Mouse (Mus musculus): Measurements from ENCODE around the gene Atoh7. TPM values are rescaled to one million over a fixed set of nuclear protein-coding genes. Genes with fewer than 3 reads are reported as not detected.
"Not testable (repeated sequence)": the region's sequence is repeated elsewhere in the genome, so short reads cannot be mapped to it uniquely, and the experiment has no call there.

The Atoh7 gene
- not detected for total RNA-seq (2021)

DNA sequence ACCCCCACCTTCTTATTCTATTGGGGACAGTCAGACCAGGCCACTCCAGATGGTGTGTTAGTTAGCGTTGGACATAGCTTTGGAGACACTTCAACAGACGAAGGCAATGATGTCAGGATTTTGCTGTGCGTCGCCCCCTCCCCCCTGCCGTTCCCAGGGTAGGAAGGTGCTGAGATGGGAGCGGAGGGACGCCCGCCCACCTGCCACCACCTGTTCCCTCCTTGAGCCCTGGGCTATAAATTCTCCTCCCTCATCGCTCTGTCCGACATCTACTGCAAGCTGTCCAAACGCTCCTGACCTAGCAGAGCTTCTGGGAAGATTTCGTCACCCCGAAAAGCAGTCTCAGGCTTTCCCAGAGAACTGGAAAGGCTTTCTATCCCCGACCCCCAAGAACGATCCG is at the start of gene Atoh7:
Gene Atoh7, plus strand, starts transcription at position 131 of the 400 bp plus-strand sequence.
- intact Hi-C loops (cut with DNase I), result no loop called here
- DNase-seq, result no peak

DNA sequence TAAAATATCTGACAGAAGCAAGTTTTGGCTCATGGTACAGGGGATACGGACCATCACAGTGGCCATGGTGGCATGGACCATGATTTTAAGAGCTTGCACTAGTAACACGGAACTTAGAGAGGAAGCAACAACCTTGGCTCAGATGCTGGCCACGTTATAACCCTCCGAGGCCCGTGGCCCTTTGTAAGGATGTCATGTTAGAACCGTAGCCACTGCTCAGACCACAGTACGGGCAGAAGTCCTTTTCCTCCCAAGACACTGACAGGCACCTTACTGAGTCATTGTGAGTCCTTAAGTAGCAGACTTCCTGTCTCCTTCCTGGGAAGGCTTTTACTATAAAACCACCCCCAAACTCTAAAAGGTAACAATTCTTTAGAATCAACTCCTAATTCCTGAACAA is 48.2 kb upstream of the Atoh7 start:
- DNase-seq, result no peak
- intact Hi-C loops (cut with DNase I), result no loop called here

DNA sequence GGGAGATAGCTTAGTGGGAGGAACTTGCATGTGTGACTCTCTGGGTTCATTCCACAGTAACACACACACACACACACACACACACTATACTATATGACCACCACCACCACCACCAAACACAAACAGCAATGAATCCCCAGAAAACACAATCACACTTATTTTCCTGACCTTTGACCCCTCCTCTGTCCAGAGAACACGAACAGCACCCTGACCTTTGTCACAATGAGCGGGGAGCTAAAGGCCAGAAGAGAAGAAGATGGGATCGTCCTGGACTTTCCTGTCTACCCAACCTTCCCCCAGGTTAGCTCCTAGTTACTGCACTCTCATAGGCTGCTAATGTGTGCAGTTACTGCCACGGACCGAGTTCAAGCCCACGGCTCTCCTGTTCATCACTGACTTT is 47.4 kb upstream of the Atoh7 start:
- no peak for DNase-seq
- intact Hi-C loops (cut with DNase I), result no loop called here

GRCm38 (mm10) chr10:63053007-63053406 is 46.4 kb upstream of the Atoh7 start:
- intact Hi-C loops (cut with DNase I), result no loop called here
- DNase-seq, result no peak

DNA sequence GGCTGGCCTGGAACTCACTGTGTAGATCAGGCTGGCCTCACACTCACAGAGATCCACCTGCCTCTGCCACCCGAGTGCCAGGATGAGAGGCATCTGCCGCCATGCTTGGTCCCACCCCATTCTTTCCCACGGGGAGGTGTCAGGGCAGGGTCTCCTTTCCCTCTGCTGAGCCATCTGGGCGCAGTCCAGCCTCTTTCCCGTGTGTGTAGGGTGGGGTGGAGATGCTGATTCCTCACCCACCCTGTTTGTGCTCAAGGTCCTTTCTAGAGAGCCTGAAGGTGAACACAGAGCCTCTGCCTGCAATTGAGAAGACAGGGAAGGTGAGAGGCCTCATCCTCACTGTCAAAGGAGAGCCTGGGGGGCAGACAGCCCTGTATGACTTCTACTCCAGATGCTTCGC is 45.4 kb upstream of the Atoh7 start:
- intact Hi-C loops (cut with DNase I); DNase-seq: not testable (repeated sequence)

- intact Hi-C loops (cut with DNase I), result no loop called here
- no peak for DNase-seq
Observed at GRCm38 (mm10) chr10:63054586-63054985, 44.9 kb upstream of the Atoh7 start.

GRCm38 (mm10) chr10:63056966-63057750 is 42.3 kb upstream of the Atoh7 start:
- DNase-seq, result peak; percentile 24 to 35
- intact Hi-C loops (cut with DNase I), result no loop called here

DNA sequence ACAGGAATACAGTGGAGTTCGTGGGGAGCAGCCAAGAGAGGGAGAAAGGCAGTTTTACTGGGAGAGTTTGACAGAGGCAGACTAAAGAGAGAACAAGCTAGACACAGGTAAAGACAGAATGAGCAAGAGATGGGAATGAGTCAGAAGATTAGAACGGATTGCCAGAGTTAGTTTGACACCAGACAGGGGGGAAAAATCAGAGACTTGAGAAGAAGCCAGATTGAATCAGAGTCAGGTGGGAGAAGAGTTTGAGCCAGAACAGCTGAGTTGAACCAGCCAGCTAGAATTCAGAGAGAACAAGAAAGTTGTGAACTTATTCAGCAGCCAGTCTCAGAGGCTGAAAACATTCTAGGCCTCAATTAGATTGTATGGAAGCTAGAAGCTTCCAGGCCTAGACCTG is 39.6 kb upstream of the Atoh7 start, which contains the start of gene Pbld1:
Gene Pbld1, plus strand, starts transcription at position 301 of the 400 bp plus-strand sequence.
- DNase-seq, result no peak
- intact Hi-C loops (cut with DNase I), result no loop called here

DNA sequence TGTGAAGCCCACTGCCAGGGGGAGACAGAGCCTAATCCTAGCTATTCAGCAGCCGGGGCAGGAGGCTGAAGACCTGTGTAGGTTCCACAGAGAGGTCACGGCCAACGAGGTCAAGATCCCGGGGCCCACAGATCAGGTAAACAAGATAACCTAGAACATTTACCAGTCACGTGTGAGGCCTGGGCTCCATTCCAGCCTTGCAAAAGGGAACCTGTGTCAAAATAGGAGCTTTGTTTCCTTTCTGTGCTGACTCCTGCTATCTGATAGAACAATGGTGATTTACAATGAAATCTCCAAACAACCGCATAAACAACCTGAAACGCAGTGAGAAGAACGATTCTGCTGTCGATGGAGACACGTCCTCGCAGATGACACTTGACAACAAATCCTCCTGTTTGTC is 39.0 kb upstream of the Atoh7 start:
- intact Hi-C loops (cut with DNase I), result no loop called here
- peak; percentile 40 to 42 for DNase-seq

GRCm38 (mm10) chr10:63061266-63061665 is 38.2 kb upstream of the Atoh7 start:
- intact Hi-C loops (cut with DNase I), result no loop called here
- DNase-seq, result no peak

GRCm38 (mm10) chr10:63062696-63063095 is 36.8 kb upstream of the Atoh7 start:
- intact Hi-C loops (cut with DNase I), result no loop called here
- DNase-seq, result no peak

DNA sequence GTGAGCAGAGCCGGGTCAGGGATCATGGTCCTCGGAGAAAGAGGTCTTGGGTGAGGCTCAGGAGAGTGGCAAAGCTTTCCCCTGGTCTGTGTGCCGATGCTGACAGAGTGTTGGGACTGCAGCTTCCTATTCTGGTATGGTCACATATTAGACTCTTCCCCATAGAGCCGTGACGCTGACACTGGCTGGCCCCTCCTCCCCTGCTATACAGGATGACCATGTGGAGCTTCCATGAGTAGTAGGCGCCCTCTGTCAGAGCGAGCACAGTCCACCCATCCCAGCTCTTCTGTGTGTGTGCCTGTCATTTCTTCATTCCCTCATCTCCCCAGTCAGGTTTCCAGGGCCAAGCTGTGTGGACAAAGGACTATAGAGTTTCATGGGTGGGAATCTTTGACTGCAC is 36.1 kb upstream of the Atoh7 start:
- no peak for DNase-seq
- intact Hi-C loops (cut with DNase I), result no loop called here

DNA sequence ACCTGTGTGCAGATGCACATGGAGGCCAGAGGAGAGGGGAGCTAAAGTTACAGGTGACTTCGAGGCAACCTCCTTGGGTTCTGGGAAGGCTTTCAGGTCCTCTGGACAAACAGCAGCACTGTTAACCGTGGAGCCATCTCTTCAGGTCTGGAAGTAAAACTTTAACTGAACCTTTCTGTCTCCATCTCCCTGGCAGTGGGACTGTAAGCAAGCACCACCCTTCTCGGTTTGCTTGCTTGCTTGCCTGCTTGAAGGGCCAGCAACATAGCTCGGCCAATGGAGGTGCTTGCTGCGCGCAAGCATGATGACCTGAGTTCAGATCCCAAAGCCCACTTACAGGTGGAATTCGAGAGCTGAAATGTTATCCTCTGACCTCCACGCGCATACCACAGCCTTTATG is 34.9 kb upstream of the Atoh7 start:
- no peak for DNase-seq
- intact Hi-C loops (cut with DNase I), result loop anchor here (2.0 kb wide), 2 partner anchors 20 to 40 kb away; partner anchors contain the start of genes Hnrnph3 and Pbld2

- DNase-seq, result no peak
- intact Hi-C loops (cut with DNase I), result loop anchor here (2.0 to 5.0 kb wide), 4 partner anchors 21 to 253 kb away; partner anchors contain the start of genes Hnrnph3 and Pbld2
Observed at GRCm38 (mm10) chr10:63065561-63065960, 33.9 kb upstream of the Atoh7 start.

- intact Hi-C loops (cut with DNase I), result loop anchor here (2.0 to 5.0 kb wide), 5 partner anchors 21 to 254 kb away; partner anchors contain the start of genes Hnrnph3 and Pbld2
- DNase-seq, result peak; percentile 73 to 78
Observed at GRCm38 (mm10) chr10:63065988-63066387, 33.5 kb upstream of the Atoh7 start.

DNA sequence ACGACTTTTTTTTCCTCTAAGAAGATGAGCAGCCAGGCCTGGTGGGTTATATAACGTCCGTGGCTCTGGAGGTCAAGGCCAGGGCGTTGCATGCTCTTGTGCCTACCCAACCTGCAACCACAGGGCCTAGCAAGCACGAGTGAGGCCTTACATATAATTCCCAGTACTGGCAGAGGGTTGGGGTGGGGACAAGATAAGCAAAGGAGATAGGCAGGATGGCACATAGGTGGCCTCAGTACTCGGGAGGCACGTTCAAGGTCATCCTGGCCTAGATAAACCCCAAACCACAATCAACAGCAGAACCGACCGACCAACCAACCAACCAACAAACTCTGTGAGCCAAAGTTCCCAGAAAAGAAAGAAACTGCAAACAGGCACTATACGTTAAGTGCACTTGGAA is 13.1 kb upstream of the Atoh7 start:
- no peak for DNase-seq
- intact Hi-C loops (cut with DNase I), result no loop called here

DNA sequence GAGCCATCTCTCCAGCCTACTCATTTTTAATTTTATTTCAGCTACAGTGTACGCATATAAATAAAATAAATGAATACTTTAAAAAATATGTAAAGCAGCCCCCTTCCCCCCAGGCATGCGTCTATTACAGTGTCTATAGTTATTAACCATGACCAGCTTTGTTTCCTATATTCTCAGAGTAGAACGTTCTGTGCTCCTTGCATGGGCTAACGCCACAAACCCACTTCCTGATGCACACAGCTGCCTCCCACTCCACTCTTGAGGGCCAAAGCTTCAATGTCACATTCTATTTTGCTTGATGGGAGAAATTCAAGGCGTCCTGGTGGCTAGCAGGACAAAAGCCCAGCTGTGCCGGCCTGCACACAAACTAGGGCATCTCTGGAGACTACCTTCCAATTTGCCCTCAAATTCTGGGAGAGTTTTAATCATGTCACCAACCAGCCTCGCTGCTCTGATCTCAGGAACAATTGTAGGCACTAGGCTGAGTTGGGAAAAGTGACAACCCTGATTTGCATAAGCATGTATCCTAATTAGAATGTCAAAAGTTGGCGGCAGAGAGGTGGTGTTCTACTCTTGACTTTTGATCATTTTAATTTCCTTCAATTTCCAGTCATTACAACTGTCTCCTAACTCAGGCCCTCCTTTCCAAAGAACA is 10.2 kb upstream of the Atoh7 start:
- intact Hi-C loops (cut with DNase I), result no loop called here
- DNase-seq, result no peak

DNA sequence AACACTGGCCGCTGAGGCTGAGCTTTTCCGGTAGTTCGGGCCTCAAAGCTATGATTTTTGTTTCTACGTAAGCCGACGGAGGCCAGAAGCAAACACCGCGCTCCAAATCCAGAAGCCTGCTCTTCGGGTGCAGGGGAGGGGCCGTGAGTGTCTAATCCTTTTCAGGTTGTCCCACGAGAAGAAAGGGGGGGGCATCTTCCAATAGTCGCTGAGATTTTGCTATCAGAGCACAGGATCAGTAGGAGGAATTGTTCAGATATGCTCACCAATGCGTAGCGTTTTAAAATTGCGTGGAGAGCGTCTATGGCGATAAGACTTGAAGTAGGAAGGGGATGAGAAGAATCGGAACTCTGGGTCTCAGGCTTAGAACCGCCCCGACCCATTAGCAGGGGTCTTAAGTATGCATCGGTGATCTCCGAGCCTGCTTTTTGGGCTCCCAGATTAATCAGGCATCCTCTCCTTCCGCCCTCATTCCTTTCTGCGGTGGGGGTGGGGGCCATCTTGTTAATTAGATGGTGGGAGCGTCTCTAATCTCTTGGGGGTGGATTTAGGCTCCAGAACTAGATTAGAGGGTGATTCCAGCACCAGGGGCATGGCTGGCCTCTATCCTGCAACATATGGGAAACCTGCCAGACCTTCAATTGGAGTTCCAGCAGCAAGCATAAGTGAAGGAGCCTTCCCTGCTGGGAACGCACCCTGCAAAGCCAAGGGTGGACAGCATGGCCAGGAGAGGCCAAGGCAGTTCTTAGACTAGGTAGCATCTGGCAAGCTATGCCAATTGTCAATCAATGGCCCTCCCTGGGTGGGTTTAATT is 9.5 kb upstream of the Atoh7 start:
- DNase-seq, result no peak
- intact Hi-C loops (cut with DNase I), result no loop called here

DNA sequence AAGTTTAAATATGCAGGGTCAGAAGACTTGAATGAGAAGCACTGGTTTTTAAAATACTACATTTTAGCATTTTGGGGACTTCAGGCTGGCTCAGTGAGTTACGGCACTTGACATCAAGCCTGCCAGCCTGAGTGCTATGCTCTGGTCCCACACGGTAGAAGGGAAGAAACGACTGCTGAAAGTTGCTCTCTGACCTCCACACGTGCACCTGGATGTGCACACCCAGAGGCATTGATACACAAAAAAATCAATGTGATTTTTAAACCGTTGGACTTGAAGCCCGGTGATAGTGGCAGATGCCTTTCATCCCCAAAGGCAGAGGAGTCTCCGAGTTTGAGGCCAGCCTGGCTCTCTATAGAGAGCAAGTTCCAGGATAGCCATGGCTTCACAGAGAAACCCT is 7.5 kb upstream of the Atoh7 start:
- intact Hi-C loops (cut with DNase I), result no loop called here
- DNase-seq, result no peak

DNA sequence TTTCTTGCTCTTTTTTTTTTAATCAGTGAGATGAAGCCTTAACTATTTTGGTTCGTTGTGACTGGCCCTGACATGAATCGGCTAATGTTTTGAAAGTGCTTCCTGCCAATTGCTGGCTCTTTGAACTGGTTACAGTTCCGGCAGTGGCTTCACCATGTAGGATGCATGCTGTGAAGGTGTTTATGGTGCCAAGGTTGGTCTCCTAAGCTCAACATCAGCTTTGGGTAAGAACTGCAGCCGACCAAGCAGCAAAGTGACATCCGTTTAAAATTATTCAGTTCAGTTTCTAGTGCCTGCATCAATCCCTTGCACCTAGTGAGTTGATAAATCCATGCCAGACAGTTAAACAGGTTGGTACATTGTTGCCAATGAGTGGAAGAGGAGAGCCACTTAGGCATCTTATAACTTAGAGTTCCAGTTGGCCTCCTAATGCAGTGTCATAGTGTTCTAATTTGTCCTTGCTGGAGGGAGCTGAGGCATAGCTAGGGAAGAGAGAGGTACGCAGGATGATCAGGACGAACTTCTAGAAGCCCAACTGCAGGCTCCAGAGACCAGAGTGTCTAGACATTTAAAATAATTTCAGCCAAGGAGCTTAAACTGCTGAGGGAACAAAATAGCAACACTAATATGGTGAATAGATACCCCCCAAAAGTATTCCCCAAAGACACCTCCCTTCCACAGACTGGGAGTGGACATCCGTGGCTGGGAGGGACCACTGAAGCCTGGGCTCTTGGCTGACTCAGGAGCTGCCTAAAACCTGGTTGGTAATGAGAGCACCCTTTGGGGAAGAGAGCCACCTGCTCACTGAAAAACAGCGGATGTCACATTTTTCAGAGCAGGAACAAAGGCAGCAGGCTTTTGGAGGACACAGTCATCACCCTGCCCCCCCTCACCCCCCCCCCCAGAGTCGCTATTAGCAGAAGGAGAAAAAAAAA is 6.6 kb upstream of the Atoh7 start:
- no peak for DNase-seq
- intact Hi-C loops (cut with DNase I), result no loop called here

Measured in heart, postnatal 36 days (tissue).